Mouse (Mus musculus): ENCODE data around the gene Atp2c1. TPM values are rescaled to one million over a fixed set of nuclear protein-coding genes. Genes with fewer than 3 reads are reported as not detected.

The Atp2c1 gene
- 37.8 TPM for polyA plus RNA-seq (2014; fragmentation: Illumina TruSeq; extraction: RNeasy Lipid Tissue Mini Kit (QIAGEN cat#74804); ENCODE audit: low read depth, low replicate concordance)

DNA sequence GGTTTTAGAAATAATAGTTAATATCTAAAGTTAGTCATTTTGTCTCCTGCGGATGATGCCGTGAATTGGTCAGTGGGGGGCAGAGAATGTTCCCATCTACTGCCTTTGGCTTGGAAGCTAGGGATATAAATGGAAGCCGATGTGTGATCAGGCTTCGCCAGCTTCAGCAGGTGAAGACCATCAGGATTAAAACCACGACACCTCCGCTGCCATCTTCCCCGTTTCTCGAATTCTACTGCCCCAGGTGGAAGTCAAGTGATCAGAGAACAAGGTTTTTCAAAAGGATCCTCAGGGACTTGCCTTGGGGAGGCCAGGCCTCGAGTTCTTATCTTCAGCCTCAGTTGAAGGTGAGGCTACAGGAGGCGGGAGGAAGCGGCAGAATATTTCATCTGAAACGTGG is at the start of gene Atp2c1:
Atp2c1 (minus strand) TSS at position 101 of the 400 bp plus-strand sequence.

DNA sequence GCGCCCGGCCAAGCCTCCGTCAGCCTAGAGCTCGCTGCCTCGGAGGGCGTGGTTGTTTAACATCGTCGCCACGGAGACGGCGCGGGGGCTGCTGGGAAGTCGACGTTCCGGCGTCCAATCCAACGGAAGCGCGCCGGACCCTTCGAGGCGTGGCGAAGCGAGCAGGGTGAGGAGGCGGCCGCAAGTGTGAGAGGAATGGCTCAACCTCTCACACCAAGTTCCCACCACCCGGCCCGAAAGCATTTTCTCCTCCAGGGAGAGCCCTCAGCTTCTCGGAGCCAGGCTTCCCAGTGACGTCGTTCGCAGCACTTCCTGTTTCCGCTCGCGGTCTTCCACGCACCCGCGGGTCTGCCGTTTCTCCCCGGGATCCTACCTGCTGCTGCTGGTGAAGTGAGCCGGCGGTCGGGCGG is 131.9 kb downstream of the Atp2c1 start, which contains the start of the genes Aste1 and Nek11:
Aste1 (plus strand) TSS at position 175 of the 410 bp plus-strand sequence.
Nek11 (minus strand) TSS at position 307 of the 410 bp plus-strand sequence.

Other genes starting within 250 kb of the Atp2c1 start
- 9.5 TPM for gene Aste1, start 131.9 kb downstream of the Atp2c1 start, polyA plus RNA-seq (2014; fragmentation: Illumina TruSeq; extraction: RNeasy Lipid Tissue Mini Kit (QIAGEN cat#74804); ENCODE audit: low read depth, low replicate concordance)
- 1.6 TPM for gene Nek11, start 131.8 kb downstream of the Atp2c1 start, polyA plus RNA-seq (2014; fragmentation: Illumina TruSeq; extraction: RNeasy Lipid Tissue Mini Kit (QIAGEN cat#74804); ENCODE audit: low read depth, low replicate concordance)
- 22.1 TPM for gene Pik3r4, start 115.7 kb upstream of the Atp2c1 start, polyA plus RNA-seq (2014; fragmentation: Illumina TruSeq; extraction: RNeasy Lipid Tissue Mini Kit (QIAGEN cat#74804); ENCODE audit: low read depth, low replicate concordance)